Mouse (Mus musculus) lung, embryonic 14.5 days (tissue): ENCODE data around the gene Mlh1. TPM values are rescaled to one million over a fixed set of nuclear protein-coding genes. Genes with fewer than 3 reads are reported as not detected.

Experiments
- ATAC-seq: fragments of 200-750 bp; cut with Nextera tagmentation; 2 replicates; pipeline ENCODE4 v1.8.0; 2017; ENCODE audit warnings: mild to moderate bottlenecking, moderate TSS enrichment, moderate library complexity; ENCODE audit not compliant: insufficient read depth
- DNase-seq: peaks from one replicate; pipeline ENCODE4 v3.0.0-alpha.2; 2015
- H3K27ac ChIP-seq: fragments of 300-500 bp; sonication (generic); 2 replicates; pipeline ENCODE4 v1.5.1; 2014; ENCODE audit warnings: low read depth, mild to moderate bottlenecking, moderate library complexity
- H3K27me3 ChIP-seq: fragments of 300-500 bp; sonication (generic); 2 replicates; pipeline ENCODE4 v1.6.1; 2014; ENCODE audit warnings: low read length, control low read depth; ENCODE audit not compliant: insufficient read depth
- H3K36me3 ChIP-seq: fragments of 300-500 bp; sonication (generic); 2 replicates; pipeline ENCODE4 v1.6.1; 2014; ENCODE audit warnings: control low read depth; ENCODE audit not compliant: insufficient read depth
- H3K4me1 ChIP-seq: fragments of 300-500 bp; sonication (generic); 2 replicates; pipeline ENCODE4 v1.6.1; 2014; ENCODE audit warnings: antibody characterized with exemption, control low read depth; ENCODE audit not compliant: insufficient read depth
- H3K4me2 ChIP-seq: fragments of 300-500 bp; sonication (generic); 2 replicates; pipeline ENCODE4 v1.6.1; 2014; ENCODE audit warnings: mild to moderate bottlenecking
- H3K4me3 ChIP-seq: fragments of 300-500 bp; sonication (generic); 2 replicates; pipeline ENCODE4 v1.5.1; 2014; ENCODE audit warnings: low read depth, low read length
- H3K9ac ChIP-seq: fragments of 300-500 bp; sonication (generic); 2 replicates; pipeline ENCODE4 v1.6.1; 2014
- H3K9me3 ChIP-seq: fragments of 300-500 bp; sonication (generic); 2 replicates; pipeline ENCODE4 v1.6.1; 2016; ENCODE audit warnings: low read depth, low read length, control low read depth
- CTCF ChIP-seq: IDR thresholded peaks from 2 replicates; pipeline ENCODE4 v1.5.1; 2016; ENCODE audit warnings: antibody characterized with exemption, low read depth
- WGBS: fragments of 180-500 bp; shearing (Covaris S2); extraction: QIAGEN DNeasy Blood & Tissue Kit; methylation state at CpG from one replicate; pipeline ENCODE4 v1.1.7; 2014; 5-methylcytosine and 5-hydroxymethylcytosine counted together
- polyA plus RNA-seq: library from polyadenylated mRNA; unstranded; fragments of >200 nt; fragmentation: Nextera tagmentation; extraction: Ambion mirVana; gene quantifications from 2 replicates; pipeline ENCODE4 v1.2.1, GENCODE M21; 2014

The Mlh1 gene
- polyA plus RNA-seq, 1 experiment from 2014 or later: 36.1 TPM

DNA sequence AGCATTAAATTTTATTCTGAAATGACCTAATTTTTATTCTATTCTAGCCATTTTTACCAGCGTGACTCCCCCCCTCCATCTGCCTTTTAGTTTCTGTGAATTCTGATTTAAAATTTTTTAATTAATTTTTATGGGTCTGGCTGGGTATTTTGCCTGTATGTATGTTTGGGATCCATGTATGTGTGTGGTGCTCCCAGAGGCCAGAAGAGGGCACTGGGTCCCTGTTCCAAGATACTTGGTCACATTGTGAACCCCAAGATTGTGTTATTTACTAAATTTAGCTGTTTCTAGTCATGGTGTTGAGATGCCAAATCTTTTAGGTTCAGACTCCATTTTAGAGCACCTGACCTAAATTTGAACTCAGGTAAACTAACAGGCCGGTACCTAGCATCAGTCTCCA, 14.9 kb upstream of the Mlh1 start:
- Histone ChIP-seq H3K36me3 (no peaks in the 10 kb centered on the region), H3K4me2 (no peak overlapping the region), H3K27ac (no peak overlapping the region), H3K4me1 (no peaks in the 10 kb centered on the region), H3K27me3 (no peaks in the 10 kb centered on the region), H3K4me3 (no peak overlapping the region), H3K9ac (no peak overlapping the region), H3K9me3 (no peaks in the 10 kb centered on the region)
- no peak for TF ChIP-seq CTCF
- DNase-seq (no peak), ATAC-seq (no peak)
- WGBS: 73% methylated on average over 2 of the region's 2 CpGs

DNA sequence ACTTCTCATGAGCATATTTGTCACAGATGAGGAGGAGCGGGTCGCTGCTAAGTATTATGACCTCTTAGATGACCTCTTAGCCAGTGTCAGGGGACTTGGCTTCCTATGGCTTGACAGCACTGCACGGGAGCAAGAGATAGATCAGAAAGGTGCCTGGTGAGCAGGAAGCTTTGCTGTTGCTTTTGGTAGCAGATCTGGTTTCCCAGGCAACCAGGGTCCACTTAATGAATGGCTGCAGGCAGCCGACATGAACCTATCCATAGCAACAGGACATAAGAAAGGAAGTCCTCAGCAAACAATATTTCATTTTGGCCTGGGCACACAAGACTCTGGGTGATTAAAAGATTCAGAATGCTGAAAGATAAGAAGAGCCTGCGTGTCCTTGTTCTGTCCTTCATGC, 14.1 kb upstream of the Mlh1 start:
- Histone ChIP-seq H3K4me3 (no peak overlapping the region), H3K36me3 (no peaks in the 10 kb centered on the region), H3K27me3 (no peaks in the 10 kb centered on the region), H3K27ac (no peak overlapping the region), H3K4me1 (no peaks in the 10 kb centered on the region), H3K9ac (no peak overlapping the region), H3K4me2 (no peak overlapping the region), H3K9me3 (no peaks in the 10 kb centered on the region)
- TF ChIP-seq CTCF: no peak
- ATAC-seq (no peak), DNase-seq (peak; percentile 33)
- WGBS: 9% methylated on average over 5 of the region's 5 CpGs

DNA sequence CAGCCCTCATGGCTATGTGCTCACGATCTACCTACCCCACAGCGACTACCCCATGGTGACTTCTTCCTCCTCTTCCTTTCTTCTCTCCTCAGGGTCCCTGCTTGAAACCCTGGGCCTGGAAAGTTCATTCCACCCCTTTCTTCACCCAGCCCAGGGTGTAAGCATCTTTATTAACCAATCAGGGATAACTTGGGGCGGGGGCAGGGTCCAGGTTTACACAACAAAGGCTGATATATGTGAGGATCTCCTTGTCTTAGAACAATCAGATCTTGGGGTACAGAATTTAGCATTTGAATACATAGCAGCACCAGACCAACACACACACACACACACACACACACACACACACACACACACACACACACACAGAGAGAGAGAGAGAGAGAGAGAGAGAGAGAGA, 13.5 kb upstream of the Mlh1 start:
- no peaks in the 10 kb centered on the region for H3K4me1 ChIP-seq
- no peaks in the 10 kb centered on the region for H3K9me3 ChIP-seq
- H3K27ac ChIP-seq: no peak overlapping the region
- ATAC-seq (no peak), DNase-seq (no peak)
- no peak overlapping the region for H3K4me2 ChIP-seq
- H3K36me3 ChIP-seq: no peaks in the 10 kb centered on the region
- no peaks in the 10 kb centered on the region for H3K27me3 ChIP-seq
- 52% methylated on average over 3 of the region's 3 CpGs for WGBS
- TF ChIP-seq CTCF: no peak
- H3K4me3 ChIP-seq: no peak overlapping the region
- H3K9ac ChIP-seq: no peak overlapping the region

DNA sequence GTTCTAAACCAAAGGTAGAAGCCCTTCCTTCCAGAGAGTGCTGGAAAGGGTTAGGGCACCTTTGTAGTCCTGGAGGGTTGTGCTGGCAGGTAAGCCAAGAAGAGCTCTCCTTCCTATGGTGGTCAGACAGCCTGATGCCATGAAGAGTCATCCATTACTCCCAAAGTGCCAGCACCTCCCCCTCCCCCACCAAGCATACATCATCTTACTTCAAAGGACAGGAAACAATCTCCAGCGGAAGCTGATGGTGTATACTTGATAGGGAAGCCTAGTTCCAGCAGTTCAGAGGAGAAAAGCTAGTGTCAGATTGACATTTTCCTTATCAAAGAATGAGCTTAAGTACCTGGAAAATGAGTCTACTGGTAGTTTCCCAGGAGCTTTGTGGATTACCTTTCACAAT, 3.6 kb upstream of the Mlh1 start:
- peak overlapping the region; percentile 91 for H3K4me2 ChIP-seq
- H3K9ac ChIP-seq: peak overlapping the region; percentile 24

DNA sequence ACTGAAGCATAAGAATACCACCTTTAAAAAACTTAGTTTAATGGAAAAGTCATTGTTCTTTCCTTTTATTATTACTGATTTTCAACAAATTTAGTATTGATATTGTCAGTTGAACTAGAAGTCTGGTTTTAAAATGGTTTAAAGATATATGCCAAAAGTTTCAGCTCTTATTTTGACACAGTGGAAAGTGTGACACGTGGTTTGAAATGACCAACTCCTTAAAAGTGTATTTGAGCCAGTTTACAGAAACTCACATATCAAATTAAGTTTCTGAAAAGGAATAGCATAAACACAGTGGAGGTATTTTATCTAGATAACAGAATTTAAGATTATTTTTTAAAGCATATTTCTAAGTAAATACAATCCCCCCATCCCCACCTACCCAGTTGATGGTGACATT, 2.4 kb upstream of the Mlh1 start:
- Histone ChIP-seq H3K4me3 (peak overlapping the region; percentile 90; the same call in 1 of the 2 replicates), H3K9ac (no peak overlapping the region), H3K4me1 (peaks cover 29% of the 10 kb centered on the region), H3K4me2 (peak overlapping the region; percentile 91), H3K36me3 (peaks cover 41% of the 10 kb centered on the region), H3K27ac (no peak overlapping the region), H3K9me3 (no peaks in the 10 kb centered on the region), H3K27me3 (no peaks in the 10 kb centered on the region)
- WGBS: 82% methylated on average over 1 of the region's 1 CpGs
- no peak for TF ChIP-seq CTCF
- ATAC-seq (no peak), DNase-seq (no peak)

More for the DNA sequence above, 3.6 kb upstream of the Mlh1 start:
- H3K36me3 ChIP-seq: peaks cover 49% of the 10 kb centered on the region
- no peak overlapping the region for H3K27ac ChIP-seq
- H3K9me3 ChIP-seq: no peaks in the 10 kb centered on the region
- peaks cover 29% of the 10 kb centered on the region for H3K4me1 ChIP-seq
- DNase-seq (no peak), ATAC-seq (no peak)
- no peak for TF ChIP-seq CTCF
- H3K4me3 ChIP-seq: peak overlapping the region; percentile 21
- 5% methylated on average over 1 of the region's 1 CpGs for WGBS
- H3K27me3 ChIP-seq: no peaks in the 10 kb centered on the region

DNA sequence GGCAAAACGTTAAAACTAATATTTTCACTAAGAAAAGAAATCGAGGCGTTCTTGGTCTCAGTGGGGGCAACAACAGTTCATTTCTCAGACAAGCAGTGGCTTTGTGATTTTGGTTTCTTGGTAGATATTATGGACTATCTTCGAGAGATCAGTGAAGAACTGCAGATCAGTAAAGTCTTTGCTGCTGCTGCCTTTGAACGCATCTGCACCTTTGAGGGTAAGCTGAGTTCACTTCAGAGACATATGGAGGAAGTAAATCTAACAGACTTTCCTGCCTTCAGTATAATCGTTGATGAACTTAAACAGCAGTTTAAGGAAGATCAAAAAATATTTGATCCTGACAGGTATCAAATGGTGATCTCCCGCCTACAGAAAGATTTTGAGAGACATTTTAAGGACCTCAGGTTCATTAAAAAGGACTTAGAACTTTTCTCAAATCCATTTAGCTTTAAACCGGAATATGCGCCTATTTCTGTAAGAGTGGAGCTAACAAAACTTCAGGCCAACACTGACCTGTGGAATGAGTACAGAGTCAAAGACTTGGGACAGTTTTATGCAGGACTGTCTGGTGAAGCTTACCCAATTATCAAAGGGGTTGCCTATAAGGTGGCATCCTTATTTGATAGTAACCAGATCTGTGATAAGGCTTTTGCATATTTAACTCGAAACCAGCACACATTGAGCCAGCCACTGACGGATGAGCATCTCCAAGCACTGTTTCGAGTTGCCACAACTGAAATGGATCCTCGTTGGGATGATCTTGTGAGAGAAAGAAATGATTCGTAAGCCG, 1.6 kb upstream of the Mlh1 start:
- no peak overlapping the region for H3K27ac ChIP-seq
- no peaks in the 10 kb centered on the region for H3K27me3 ChIP-seq
- no peak for TF ChIP-seq CTCF
- H3K9ac ChIP-seq: peak overlapping the region; percentile 91
- peak overlapping the region; percentile 91 for H3K4me2 ChIP-seq
- H3K4me1 ChIP-seq: peaks cover 29% of the 10 kb centered on the region
- 55% methylated on average over 15 of the region's 15 CpGs for WGBS
- peaks cover 33% of the 10 kb centered on the region for H3K36me3 ChIP-seq
- ATAC-seq: no peak
- H3K9me3 ChIP-seq: no peaks in the 10 kb centered on the region
- peak overlapping the region; percentile 90 for H3K4me3 ChIP-seq
- no peak for DNase-seq

DNA sequence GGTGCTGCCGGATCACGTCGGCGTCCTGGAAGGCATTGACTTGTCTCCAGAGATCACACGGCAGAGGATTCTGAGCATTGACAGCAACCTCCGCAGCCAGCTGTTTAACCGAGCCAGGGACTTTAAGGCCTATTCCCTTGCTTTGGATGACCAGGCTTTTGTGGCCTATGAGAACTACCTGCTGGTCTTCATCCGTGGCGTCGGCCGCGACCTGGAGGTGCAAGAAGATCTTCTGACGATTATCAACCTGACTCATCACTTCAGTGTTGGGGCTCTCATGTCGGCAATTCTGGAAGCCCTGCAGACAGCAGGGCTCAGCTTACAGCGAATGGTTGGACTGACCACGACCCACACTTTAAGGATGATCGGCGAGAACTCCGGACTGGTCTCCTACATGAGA, 765 bp upstream of the Mlh1 start:
- no peak for ATAC-seq
- H3K4me2 ChIP-seq: peak overlapping the region; percentile 91
- peaks cover 29% of the 10 kb centered on the region for H3K4me1 ChIP-seq
- H3K27me3 ChIP-seq: no peaks in the 10 kb centered on the region
- peak; percentile 34 for DNase-seq
- peak overlapping the region; percentile 91 for H3K9ac ChIP-seq
- no peaks in the 10 kb centered on the region for H3K9me3 ChIP-seq
- 4% methylated on average over 19 of the region's 19 CpGs for WGBS
- H3K36me3 ChIP-seq: peaks cover 35% of the 10 kb centered on the region
- H3K4me3 ChIP-seq: peak overlapping the region; percentile 90
- peak overlapping the region; percentile 97 for H3K27ac ChIP-seq
- TF ChIP-seq CTCF: no peak
